Mouse (Mus musculus) stomach, embryonic 16.5 days (tissue): ENCODE measurements around the gene Pdss2. TPM values are rescaled to one million over a fixed set of nuclear protein-coding genes. Genes with fewer than 3 reads are reported as not detected.

Experiments
- ATAC-seq: fragments of 200-750 bp; cut with Nextera tagmentation; 2 replicates; pipeline ENCODE4 v1.8.0; 2017; ENCODE audit warnings: moderate number of reproducible peaks, moderate TSS enrichment; ENCODE audit not compliant: insufficient read depth, low FRiP score
- H3K27ac ChIP-seq: fragments of 300-500 bp; sonication (generic); 2 replicates; pipeline ENCODE4 v1.5.1; 2014; ENCODE audit warnings: low read length
- H3K27me3 ChIP-seq: fragments of 300-500 bp; sonication (generic); 2 replicates; pipeline ENCODE4 v1.6.1; 2014; ENCODE audit warnings: low read length, control low read depth, mixed read lengths; ENCODE audit not compliant: control insufficient read depth, insufficient read depth
- H3K36me3 ChIP-seq: fragments of 300-500 bp; sonication (generic); 2 replicates; pipeline ENCODE4 v1.6.1; 2014; ENCODE audit warnings: low read length; ENCODE audit not compliant: control insufficient read depth, insufficient read depth
- H3K4me1 ChIP-seq: fragments of 300-500 bp; sonication (generic); 2 replicates; pipeline ENCODE4 v1.6.1; 2014; ENCODE audit warnings: low read length, control low read depth, mixed read lengths; ENCODE audit not compliant: control insufficient read depth, insufficient read depth
- H3K4me2 ChIP-seq: fragments of 300-500 bp; sonication (generic); 2 replicates; pipeline ENCODE4 v1.6.1; 2014; ENCODE audit warnings: low read depth, low read length, mixed read lengths
- H3K4me3 ChIP-seq: fragments of 300-500 bp; sonication (generic); replicated peaks from 2 replicates; pipeline ENCODE4 v1.5.1; 2014; ENCODE audit warnings: mild to moderate bottlenecking, low read length
- H3K9ac ChIP-seq: fragments of 300-500 bp; sonication (generic); 2 replicates; pipeline ENCODE4 v1.6.1; 2014; ENCODE audit warnings: low read length
- H3K9me3 ChIP-seq: fragments of 300-500 bp; sonication (generic); replicated peaks from 2 replicates; pipeline ENCODE4 v1.6.1; 2016; ENCODE audit warnings: low read length, control low read depth; ENCODE audit not compliant: control insufficient read depth
- WGBS: fragments of 180-500 bp; shearing (Covaris S2); extraction: QIAGEN DNeasy Blood & Tissue Kit; methylation state at CpG from one replicate; pipeline ENCODE4 v1.1.7; 2014; 5-methylcytosine and 5-hydroxymethylcytosine counted together
- polyA plus RNA-seq: library from polyadenylated mRNA; unstranded; fragments of >200 nt; fragmentation: Nextera tagmentation; extraction: Ambion mirVana; gene quantifications from 2 replicates; pipeline ENCODE4 v1.2.1, GENCODE M21; 2015

The Pdss2 gene
- polyA plus RNA-seq, 1 experiment from 2014 or later: 11.9 TPM

- Histone ChIP-seq H3K4me2 (no peak overlapping the region), H3K27ac (no peak overlapping the region), H3K9ac (no peak overlapping the region), H3K27me3 (no peaks in the 10 kb centered on the region), H3K4me3 (no peak overlapping the region), H3K36me3 (no peaks in the 10 kb centered on the region), H3K9me3 (no peaks in the 10 kb centered on the region), H3K4me1 (no peaks in the 10 kb centered on the region)
- WGBS: 38% methylated on average over 15 of the region's 15 CpGs
- ATAC-seq: no peak
Observed at GRCm38 (mm10) chr10:43331931-43332701, 110.8 kb downstream of the Pdss2 start.

GRCm38 (mm10) chr10:43335874-43336273, 114.6 kb downstream of the Pdss2 start:
- Histone ChIP-seq H3K27ac (no peak overlapping the region), H3K4me3 (no peak overlapping the region), H3K9me3 (no peaks in the 10 kb centered on the region), H3K27me3 (no peaks in the 10 kb centered on the region), H3K4me2 (no peak overlapping the region), H3K4me1 (no peaks in the 10 kb centered on the region), H3K36me3 (no peaks in the 10 kb centered on the region), H3K9ac (no peak overlapping the region)
- WGBS: 56% methylated on average over 4 of the region's 4 CpGs
- no peak for ATAC-seq

- Histone ChIP-seq H3K27me3 (no peaks in the 10 kb centered on the region), H3K9ac (no peak overlapping the region), H3K36me3 (no peaks in the 10 kb centered on the region), H3K4me2 (no peak overlapping the region), H3K9me3 (no peaks in the 10 kb centered on the region), H3K4me3 (no peak overlapping the region), H3K4me1 (no peaks in the 10 kb centered on the region), H3K27ac (no peak overlapping the region)
- no peak for ATAC-seq
- 93% methylated on average over 2 of the region's 2 CpGs for WGBS
Observed at GRCm38 (mm10) chr10:43337110-43337509, 115.8 kb downstream of the Pdss2 start.

GRCm38 (mm10) chr10:43339811-43340210, 118.5 kb downstream of the Pdss2 start:
- Histone ChIP-seq H3K4me3 (no peak overlapping the region), H3K9ac (no peak overlapping the region), H3K4me2 (no peak overlapping the region), H3K9me3 (no peaks in the 10 kb centered on the region), H3K27me3 (no peaks in the 10 kb centered on the region), H3K27ac (no peak overlapping the region), H3K4me1 (no peaks in the 10 kb centered on the region), H3K36me3 (no peaks in the 10 kb centered on the region)
- WGBS: 60% methylated on average over 10 of the region's 10 CpGs
- ATAC-seq: no peak

- no peaks in the 10 kb centered on the region for H3K4me1 ChIP-seq
- no peaks in the 10 kb centered on the region for H3K27me3 ChIP-seq
- H3K36me3 ChIP-seq: no peaks in the 10 kb centered on the region
- no peaks in the 10 kb centered on the region for H3K9me3 ChIP-seq
- no peak overlapping the region for H3K27ac ChIP-seq
- H3K4me2 ChIP-seq: no peak overlapping the region
- 78% methylated on average over 2 of the region's 2 CpGs for WGBS
- ATAC-seq: no peak
- H3K9ac ChIP-seq: no peak overlapping the region
- no peak overlapping the region for H3K4me3 ChIP-seq
Observed at GRCm38 (mm10) chr10:43349718-43350117, 128.4 kb downstream of the Pdss2 start.

- Histone ChIP-seq H3K4me1 (no peaks in the 10 kb centered on the region), H3K27ac (no peak overlapping the region), H3K27me3 (no peaks in the 10 kb centered on the region), H3K36me3 (no peaks in the 10 kb centered on the region), H3K9me3 (no peaks in the 10 kb centered on the region), H3K4me3 (no peak overlapping the region), H3K9ac (no peak overlapping the region), H3K4me2 (no peak overlapping the region)
- ATAC-seq: no peak
- 46% methylated on average over 4 of the region's 4 CpGs for WGBS
Observed at GRCm38 (mm10) chr10:43357884-43358283, 136.6 kb downstream of the Pdss2 start.

GRCm38 (mm10) chr10:43362947-43363346, 141.7 kb downstream of the Pdss2 start:
- Histone ChIP-seq H3K27me3 (no peaks in the 10 kb centered on the region), H3K9ac (no peak overlapping the region), H3K4me1 (no peaks in the 10 kb centered on the region), H3K27ac (no peak overlapping the region), H3K4me2 (no peak overlapping the region), H3K9me3 (no peaks in the 10 kb centered on the region), H3K4me3 (no peak overlapping the region), H3K36me3 (no peaks in the 10 kb centered on the region)
- no peak for ATAC-seq
- WGBS: 90% methylated on average over 6 of the region's 6 CpGs

- no peaks in the 10 kb centered on the region for H3K4me1 ChIP-seq
- H3K27me3 ChIP-seq: no peaks in the 10 kb centered on the region
- no peaks in the 10 kb centered on the region for H3K36me3 ChIP-seq
- no peak overlapping the region for H3K27ac ChIP-seq
- no peak overlapping the region for H3K4me3 ChIP-seq
- no peak for ATAC-seq
- H3K9ac ChIP-seq: no peak overlapping the region
- no peaks in the 10 kb centered on the region for H3K9me3 ChIP-seq
- no peak overlapping the region for H3K4me2 ChIP-seq
- WGBS: 89% methylated on average over 5 of the region's 5 CpGs
Observed at GRCm38 (mm10) chr10:43363431-43363851, 142.2 kb downstream of the Pdss2 start.

- Histone ChIP-seq H3K4me1 (no peaks in the 10 kb centered on the region), H3K9ac (no peak overlapping the region)
- no peak for ATAC-seq
Observed at GRCm38 (mm10) chr10:43365909-43366308, 144.6 kb downstream of the Pdss2 start.

More at GRCm38 (mm10) chr10:43365909-43366308, 144.6 kb downstream of the Pdss2 start:
- H3K4me2 ChIP-seq: no peak overlapping the region
- H3K27me3 ChIP-seq: no peaks in the 10 kb centered on the region
- H3K27ac ChIP-seq: no peak overlapping the region
- no peaks in the 10 kb centered on the region for H3K9me3 ChIP-seq
- 89% methylated on average over 4 of the region's 4 CpGs for WGBS
- H3K4me3 ChIP-seq: no peak overlapping the region
- no peaks in the 10 kb centered on the region for H3K36me3 ChIP-seq
